Mouse (Mus musculus) kidney, postnatal 36 days (tissue): ENCODE measurements around the gene Uba7.
"Not testable (repeated sequence)": the region's sequence is repeated elsewhere in the genome, so short reads cannot be mapped to it uniquely, and the experiment has no call there.

Experiments
- DNase-seq, 2 experiments: peaks; one replicate each; pipeline ENCODE4 v3.0.0; 2021 to 2022; ENCODE audit warnings: mixed read lengths in 2 of 2

Gene Uba7

GRCm38 (mm10) chr9:107994464-107994863 lies 19.2 kb downstream of the Uba7 start:
- no peak for DNase-seq

- no peak for DNase-seq
Observed at GRCm38 (mm10) chr9:107995513-107995912, 20.2 kb downstream of the Uba7 start.

- no peak for DNase-seq
Observed at GRCm38 (mm10) chr9:107996049-107996448, 20.7 kb downstream of the Uba7 start, which contains the start of gene Gm20662. Gene Gm20662, plus strand, starts transcription at chr9:107996349.

- peak; percentile 100 for DNase-seq
Observed at GRCm38 (mm10) chr9:108001922-108002770, 26.8 kb downstream of the Uba7 start, which contains the start of gene Ip6k1. Gene Ip6k1, plus strand, starts transcription at chr9:108002501.

GRCm38 (mm10) chr9:108002778-108003530 lies 27.6 kb downstream of the Uba7 start:
- DNase-seq: no peak

- DNase-seq: no peak
Observed at GRCm38 (mm10) chr9:108003531-108003890, 28.2 kb downstream of the Uba7 start.

GRCm38 (mm10) chr9:108008041-108008440 lies 32.7 kb downstream of the Uba7 start:
- DNase-seq: no peak

- no peak for DNase-seq
Observed at GRCm38 (mm10) chr9:108010385-108010784, 35.1 kb downstream of the Uba7 start.

GRCm38 (mm10) chr9:108013577-108013976 lies 38.3 kb downstream of the Uba7 start:
- not testable (repeated sequence) for DNase-seq

GRCm38 (mm10) chr9:108017127-108017526 lies 41.8 kb downstream of the Uba7 start:
- DNase-seq: no peak

GRCm38 (mm10) chr9:108020741-108021140 lies 45.4 kb downstream of the Uba7 start:
- no peak for DNase-seq

- no peak for DNase-seq
Observed at GRCm38 (mm10) chr9:108023216-108023615, 47.9 kb downstream of the Uba7 start.

GRCm38 (mm10) chr9:108026584-108026983 lies 51.3 kb downstream of the Uba7 start:
- no peak for DNase-seq

- no peak for DNase-seq
Observed at GRCm38 (mm10) chr9:108027867-108028266, 52.6 kb downstream of the Uba7 start.

- DNase-seq: no peak
Observed at GRCm38 (mm10) chr9:108032126-108032525, 56.8 kb downstream of the Uba7 start.
